Mouse (Mus musculus) ovary, postnatal 14 days (tissue): ENCODE measurements around the gene AI837181.
"Not testable (repeated sequence)": the region's sequence is repeated elsewhere in the genome, so short reads cannot be mapped to it uniquely, and the experiment has no call there.

Experiments used
- DNase-seq: peaks from one replicate; pipeline ENCODE4 v3.0.0; 2022; ENCODE audit warnings: low spot score

AI837181 gene

GRCm38 (mm10) chr19:5424782-5425741, at the start of gene AI837181, which contains the start of gene Drap1:
TSS of gene AI837181 (plus strand) at chr19:5425144.
TSS of gene Drap1 (minus strand) at chr19:5424979.
- DNase-seq: peak; percentile 92

GRCm38 (mm10) chr19:5377446-5377845, 47.5 kb upstream of the AI837181 start:
- no peak for DNase-seq

GRCm38 (mm10) chr19:5383326-5383725, 41.6 kb upstream of the AI837181 start:
- no peak for DNase-seq

GRCm38 (mm10) chr19:5384715-5385114, 40.2 kb upstream of the AI837181 start:
- DNase-seq: no peak

- DNase-seq: no peak
Measured at GRCm38 (mm10) chr19:5388011-5388441, 36.9 kb upstream of the AI837181 start.

GRCm38 (mm10) chr19:5388588-5389242, 36.2 kb upstream of the AI837181 start, which contains the start of gene Sart1:
TSS of gene Sart1 (minus strand) at chr19:5388703.
- peak; percentile 85 for DNase-seq

- peak; percentile 37 for DNase-seq
Measured at GRCm38 (mm10) chr19:5389647-5390046, 35.3 kb upstream of the AI837181 start.

GRCm38 (mm10) chr19:5390416-5390815, 34.5 kb upstream of the AI837181 start:
- no peak for DNase-seq

GRCm38 (mm10) chr19:5392892-5393291, 32.1 kb upstream of the AI837181 start:
- DNase-seq: peak; percentile 76

GRCm38 (mm10) chr19:5394168-5394567, 30.8 kb upstream of the AI837181 start:
- DNase-seq: no peak

GRCm38 (mm10) chr19:5395371-5395770, 29.6 kb upstream of the AI837181 start:
- no peak for DNase-seq

- not testable (repeated sequence) for DNase-seq
Measured at GRCm38 (mm10) chr19:5401073-5401472, 23.9 kb upstream of the AI837181 start.

GRCm38 (mm10) chr19:5402293-5402692, 22.7 kb upstream of the AI837181 start, which contains the start of gene Tsga10ip:
TSS of gene Tsga10ip (minus strand) at chr19:5402526.
- no peak for DNase-seq

GRCm38 (mm10) chr19:5405924-5406323, 19.0 kb upstream of the AI837181 start:
- DNase-seq: no peak

GRCm38 (mm10) chr19:5406531-5407126, 18.3 kb upstream of the AI837181 start:
- not testable (repeated sequence) for DNase-seq

GRCm38 (mm10) chr19:5407133-5407532, 17.8 kb upstream of the AI837181 start:
- no peak for DNase-seq

- DNase-seq: no peak
Measured at GRCm38 (mm10) chr19:5408057-5409001, 16.6 kb upstream of the AI837181 start.

GRCm38 (mm10) chr19:5409068-5409467, 15.9 kb upstream of the AI837181 start:
- DNase-seq: no peak

- no peak for DNase-seq
Measured at GRCm38 (mm10) chr19:5410641-5411040, 14.3 kb upstream of the AI837181 start.

GRCm38 (mm10) chr19:5411961-5412360, 13.0 kb upstream of the AI837181 start:
- DNase-seq: no peak

- DNase-seq: no peak
Measured at GRCm38 (mm10) chr19:5413840-5414239, 11.1 kb upstream of the AI837181 start.
